Mouse (Mus musculus) embryonic fibroblast, embryonic 13.5 days (primary cell): ENCODE results near the gene Lrrc8c. TPM values are rescaled to one million over a fixed set of nuclear protein-coding genes. Genes with fewer than 3 reads are reported as not detected.

Experiments
- H3K27ac ChIP-seq: 2 replicates; pipeline ENCODE4 v1.5.1; 2012; ENCODE audit warnings: low read length, control low read depth, inconsistent platforms; ENCODE audit not compliant: insufficient read depth
- H3K4me1 ChIP-seq: 2 replicates; pipeline ENCODE4 v1.6.1; 2011; ENCODE audit warnings: low read length; ENCODE audit not compliant: control insufficient read depth, insufficient read depth
- H3K4me3 ChIP-seq: 2 replicates; pipeline ENCODE4 v1.5.1; 2011; ENCODE audit warnings: mild to moderate bottlenecking, control low read depth, low read length; ENCODE audit not compliant: insufficient read depth
- CTCF ChIP-seq: IDR thresholded peaks from 2 replicates; pipeline ENCODE4 v1.5.1; 2011; ENCODE audit warnings: mild to moderate bottlenecking, control low read depth, low read length, moderate library complexity, borderline replicate concordance; ENCODE audit not compliant: insufficient read depth
- POLR2A ChIP-seq: IDR thresholded peaks from 2 replicates; pipeline ENCODE4 v1.6.1; 2011; ENCODE audit warnings: low read depth, mild to moderate bottlenecking, control low read depth, low read length, moderate library complexity
- polyA plus RNA-seq: library from polyadenylated mRNA; stranded (reverse); fragments of >200 nt; gene quantifications from 2 replicates; pipeline ENCODE4 v1.2.4, GENCODE M21; 2011; ENCODE audit warnings: low read depth; ENCODE audit not compliant: missing spikeins, insufficient read length

Lrrc8c gene
- polyA plus RNA-seq = 47.1 and 66.1 TPM in 2 replicates

GRCm38 (mm10) chr5:105519096-105519975 is at the start of gene Lrrc8c:
Lrrc8c (plus strand) TSS chr5:105519388.
- Histone ChIP-seq H3K27ac (peak within 1 kb of the TSS; percentile 38; the same call in 1 of the 2 replicates), H3K4me3 (peak within 1 kb of the TSS; percentile 87), H3K4me1 (peaks cover 13% of the 10 kb centered on the region)
- no peak for TF ChIP-seq CTCF
- peak; percentile 87 for TF ChIP-seq POLR2A

DNA sequence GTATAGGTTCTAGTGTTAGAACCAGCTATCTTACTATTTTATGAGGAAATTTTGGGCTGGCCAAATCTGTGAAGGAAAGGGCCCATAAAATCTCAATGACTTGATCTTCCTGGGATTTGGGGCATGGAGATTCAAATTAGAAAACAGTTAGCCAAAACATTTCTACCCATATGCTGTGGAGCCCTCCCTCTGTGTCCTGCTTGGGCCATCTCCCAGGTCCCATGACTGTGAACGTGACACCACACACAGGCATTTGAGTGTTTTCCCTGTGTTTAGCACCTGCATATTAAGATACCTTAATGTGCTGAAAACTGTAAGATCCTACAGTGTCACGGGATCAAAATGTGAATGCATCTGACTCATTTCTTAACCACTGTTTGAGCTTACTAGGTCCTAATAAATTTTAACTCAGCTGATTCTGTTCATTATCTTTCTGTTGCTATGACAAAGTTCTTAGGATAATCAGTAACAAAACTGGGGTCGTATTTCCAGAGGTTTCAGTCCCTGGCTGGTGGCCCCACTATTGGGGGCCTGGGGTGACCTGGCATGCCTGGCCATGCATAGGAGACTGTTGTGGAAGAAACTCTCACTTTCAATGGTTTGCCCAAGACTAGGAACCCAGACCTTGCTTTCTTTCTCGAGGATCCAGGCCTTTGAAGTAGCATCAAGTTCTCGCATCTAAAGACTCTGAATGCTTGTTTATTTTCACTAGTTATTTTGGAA is 46.0 kb upstream of the Lrrc8c start:
- Histone ChIP-seq H3K4me3 (no peak overlapping the region), H3K27ac (no peak overlapping the region), H3K4me1 (no peaks in the 10 kb centered on the region)
- TF ChIP-seq POLR2A (no peak), CTCF (no peak)

DNA sequence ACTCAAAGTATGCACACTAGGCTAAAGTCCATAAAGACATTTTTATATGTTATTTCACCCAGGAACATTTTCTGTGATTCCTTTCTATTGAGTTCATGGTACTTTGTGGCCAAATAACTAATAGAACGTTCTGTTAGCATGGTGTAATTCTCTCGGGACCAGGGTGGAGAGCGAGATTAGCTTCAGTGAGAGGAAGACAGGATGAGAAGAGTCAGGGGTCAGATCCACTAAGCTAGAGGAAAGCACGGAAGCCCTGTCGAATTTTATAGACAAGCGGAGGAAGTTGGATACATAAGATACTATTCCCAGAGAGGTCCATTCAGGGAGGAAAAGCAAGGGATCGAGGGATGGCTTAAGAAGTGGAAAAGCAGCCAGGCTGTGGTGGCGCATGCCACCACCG is 41.7 kb upstream of the Lrrc8c start:
- Histone ChIP-seq H3K4me1 (no peaks in the 10 kb centered on the region), H3K4me3 (no peak overlapping the region), H3K27ac (no peak overlapping the region)
- TF ChIP-seq POLR2A (no peak), CTCF (no peak)

GRCm38 (mm10) chr5:105479673-105480072 is 39.5 kb upstream of the Lrrc8c start:
- TF ChIP-seq POLR2A (no peak), CTCF (no peak)
- Histone ChIP-seq H3K4me3 (no peak overlapping the region), H3K4me1 (no peaks in the 10 kb centered on the region), H3K27ac (no peak overlapping the region)

DNA sequence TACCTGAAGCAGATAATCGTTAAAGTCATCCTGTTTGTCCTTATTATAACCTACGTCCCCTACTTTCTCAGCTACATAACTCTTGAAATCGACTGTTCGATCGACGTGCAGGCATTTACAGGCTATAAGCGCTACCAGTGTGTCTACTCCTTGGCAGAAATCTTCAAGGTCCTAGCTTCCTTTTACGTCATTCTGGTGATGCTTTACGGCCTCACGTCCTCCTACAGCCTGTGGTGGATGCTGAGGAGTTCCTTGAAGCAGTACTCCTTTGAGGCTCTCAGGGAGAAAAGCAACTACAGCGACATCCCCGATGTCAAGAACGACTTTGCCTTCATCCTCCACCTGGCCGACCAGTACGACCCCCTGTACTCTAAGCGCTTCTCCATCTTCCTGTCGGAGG is 38.6 kb upstream of the Lrrc8c start:
- Histone ChIP-seq H3K27ac (no peak overlapping the region), H3K4me1 (no peaks in the 10 kb centered on the region), H3K4me3 (no peak overlapping the region)
- TF ChIP-seq POLR2A (no peak), CTCF (no peak)

DNA sequence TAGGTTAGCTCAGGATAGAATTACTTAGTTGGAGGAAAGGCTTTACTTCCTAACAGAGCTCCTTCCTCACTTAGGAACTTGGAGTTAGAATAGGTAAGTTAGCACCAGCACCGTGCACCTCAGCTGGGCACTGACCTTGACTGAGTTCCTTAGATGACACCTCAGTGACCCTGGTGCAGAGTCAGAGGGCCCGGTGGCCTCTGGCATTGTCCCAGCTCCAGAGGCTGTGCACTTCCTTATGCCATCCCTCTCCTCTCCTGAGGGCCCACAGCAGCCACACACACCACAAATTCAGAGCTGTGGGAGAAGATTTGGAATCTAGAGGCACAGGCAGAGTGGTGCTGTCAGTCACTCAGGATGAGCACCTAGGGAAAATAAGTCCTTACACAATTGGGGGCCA is 35.6 kb upstream of the Lrrc8c start:
- H3K27ac ChIP-seq = no peak overlapping the region
- H3K4me1 ChIP-seq = no peaks in the 10 kb centered on the region
- no peak overlapping the region for H3K4me3 ChIP-seq
- TF ChIP-seq POLR2A (no peak), CTCF (no peak)

DNA sequence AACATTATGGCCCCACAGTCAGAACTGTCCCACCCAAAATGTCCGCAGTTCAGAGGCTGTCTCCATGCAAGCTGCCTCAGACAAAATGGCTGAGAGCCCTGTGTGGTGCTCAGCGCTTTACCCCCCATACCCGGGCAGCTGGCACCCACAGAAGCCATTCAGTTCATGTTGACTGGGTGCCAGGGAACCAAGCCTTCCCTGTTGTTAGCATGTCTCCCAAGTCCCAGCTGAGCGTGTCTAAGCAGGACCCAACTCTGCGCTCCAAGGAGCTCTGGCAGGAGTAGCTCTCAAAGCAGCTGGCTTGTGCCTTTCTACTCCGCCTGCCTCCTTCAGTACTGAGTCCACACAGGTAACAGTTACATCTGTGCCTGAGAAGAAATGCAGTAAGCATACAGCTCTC is 34.9 kb upstream of the Lrrc8c start:
- Histone ChIP-seq H3K27ac (no peak overlapping the region), H3K4me3 (no peak overlapping the region), H3K4me1 (no peaks in the 10 kb centered on the region)
- no peak for TF ChIP-seq CTCF
- no peak for TF ChIP-seq POLR2A

DNA sequence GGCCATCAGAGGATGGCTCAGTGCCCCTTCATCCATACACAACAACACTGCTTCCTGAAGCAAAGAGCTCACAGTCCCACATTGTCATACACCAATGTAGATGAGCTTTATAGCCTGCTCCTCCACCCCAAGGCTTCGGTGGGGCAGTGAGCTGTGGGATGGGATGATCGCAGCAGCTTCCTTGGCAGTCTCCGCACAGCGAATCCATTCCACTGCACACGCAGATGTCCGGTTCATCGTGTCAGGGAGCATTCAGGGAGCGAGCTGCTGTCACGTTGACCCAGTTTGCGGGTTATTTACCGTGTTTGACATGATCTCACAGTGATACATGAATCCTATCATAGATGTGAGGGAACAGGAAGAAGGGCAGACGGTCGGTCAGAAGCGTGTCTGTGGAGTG is 34.3 kb upstream of the Lrrc8c start:
- H3K4me1 ChIP-seq = no peaks in the 10 kb centered on the region
- no peak for TF ChIP-seq CTCF
- H3K27ac ChIP-seq = no peak overlapping the region
- H3K4me3 ChIP-seq = no peak overlapping the region

DNA sequence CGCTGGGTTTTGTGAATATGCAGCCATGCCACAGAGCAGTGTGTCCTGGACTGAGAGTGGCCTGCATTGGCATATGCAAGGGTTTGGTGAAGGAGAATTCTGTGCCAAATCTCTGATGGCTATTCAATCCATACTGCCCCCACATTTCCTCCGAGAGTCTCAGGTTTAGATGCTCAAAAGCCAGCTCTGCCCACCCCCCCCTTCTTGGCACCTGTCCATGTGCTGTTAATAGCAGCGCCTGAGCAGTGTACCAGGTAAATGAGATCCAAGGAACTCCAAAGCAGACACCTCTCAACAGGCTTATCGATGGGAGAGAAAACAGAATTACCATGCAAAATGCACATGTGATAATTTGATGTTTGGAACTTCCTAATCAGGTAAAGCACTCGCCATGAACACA is 29.0 kb upstream of the Lrrc8c start:
- Histone ChIP-seq H3K4me1 (no peaks in the 10 kb centered on the region), H3K4me3 (no peak overlapping the region), H3K27ac (no peak overlapping the region)
- TF ChIP-seq POLR2A (no peak), CTCF (no peak)

DNA sequence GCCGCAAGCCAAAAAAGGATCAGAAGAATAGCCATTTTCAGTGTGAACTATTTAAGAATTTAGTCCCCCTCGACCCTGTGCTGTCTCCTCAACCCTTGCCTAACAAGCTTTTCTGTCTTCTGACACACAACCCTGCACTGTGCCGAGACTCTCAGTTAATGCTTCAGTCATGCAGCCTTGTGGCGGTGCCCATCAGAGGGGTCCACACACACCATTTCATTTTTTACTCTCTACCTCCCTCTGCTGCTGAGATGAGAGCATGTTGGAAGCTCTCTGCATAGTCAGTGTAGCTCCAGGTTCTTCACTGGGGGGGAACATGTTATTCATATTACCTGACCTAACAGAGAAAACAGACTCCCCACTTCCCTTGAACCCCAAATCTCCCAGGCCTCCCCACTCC is 27.8 kb upstream of the Lrrc8c start:
- no peaks in the 10 kb centered on the region for H3K4me1 ChIP-seq
- no peak overlapping the region for H3K27ac ChIP-seq
- no peak for TF ChIP-seq CTCF
- no peak for TF ChIP-seq POLR2A
- no peak overlapping the region for H3K4me3 ChIP-seq
